Comparison of ENCODE assay signal across 8 mouse cellular contexts in the genomic region with DNA sequence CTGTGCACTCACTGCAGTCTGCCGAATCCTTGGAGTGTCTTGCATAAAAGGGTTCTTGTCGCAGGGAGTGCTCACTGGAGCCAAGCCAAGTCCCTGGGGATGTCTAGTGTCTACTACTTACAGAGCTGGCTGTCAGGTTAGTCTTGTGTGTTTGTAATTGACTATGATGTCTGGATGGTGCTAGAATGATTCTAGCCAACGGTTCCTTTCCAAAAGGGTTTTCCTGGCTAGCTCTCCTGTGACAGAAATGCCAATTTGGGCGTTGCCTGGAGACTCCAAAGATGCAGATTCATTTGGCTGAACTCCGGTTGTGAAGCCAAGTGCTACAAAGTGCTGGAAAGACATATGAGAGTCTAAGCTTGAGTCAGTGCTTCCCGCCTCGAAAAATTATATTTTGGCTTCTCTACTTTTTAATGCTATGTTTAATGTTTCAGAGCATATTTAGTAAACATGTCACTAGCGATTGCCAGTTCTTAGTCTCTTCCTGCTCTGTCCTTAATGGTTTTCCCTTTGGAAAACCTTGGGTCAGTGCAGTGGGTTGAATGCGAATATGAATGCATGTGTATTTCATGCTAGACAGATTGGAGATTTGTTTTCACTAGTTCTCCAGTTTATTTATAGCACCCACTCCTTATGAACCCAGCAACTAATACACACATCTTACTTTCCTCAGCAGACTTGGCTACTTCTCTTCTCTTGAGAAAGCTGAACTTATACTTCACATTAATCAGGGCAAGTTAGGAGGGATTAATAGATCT.
A peak's percentile ranks its signal among the peaks of the same experiment; 100 is the strongest.
DNase-seq lines count a peak whose midpoint lies in the region; ATAC-seq and TF ChIP-seq lines count a peak whose summit lies in the region.

No protein-coding gene starts in this region.

- H3K27me3 ChIP-seq in midbrain, embryonic 14.5 days (ENCODE audit: control insufficient read depth, insufficient read depth, low read length), result no peaks in the 10 kb centered on the region
- no peaks in the 10 kb centered on the region for H3K27me3 ChIP-seq in midbrain, embryonic 10.5 days (ENCODE audit: low read depth, poor library complexity, severe bottlenecking)
- H3K27me3 ChIP-seq in forebrain, embryonic 16.5 days (replicated peaks; ENCODE audit: control insufficient read depth, insufficient read depth, low read length), result no peaks in the 10 kb centered on the region
- no peaks in the 10 kb centered on the region for H3K27me3 ChIP-seq in lung, embryonic 14.5 days (ENCODE audit: insufficient read depth, low read length)
- H3K27me3 ChIP-seq in stomach, postnatal 0 days (ENCODE audit: control insufficient read depth, insufficient read depth, low read length), result no peaks in the 10 kb centered on the region

- no peak overlapping the region for H3K4me3 ChIP-seq in midbrain, embryonic 14.5 days (replicated peaks; ENCODE audit: low read depth, low read length)
- H3K4me3 ChIP-seq in midbrain, embryonic 10.5 days, result no peak overlapping the region
- H3K4me3 ChIP-seq in forebrain, embryonic 16.5 days (replicated peaks; ENCODE audit: low read length), result no peak overlapping the region
- no peak overlapping the region for H3K4me3 ChIP-seq in lung, embryonic 14.5 days (ENCODE audit: low read depth, low read length)
- no peak overlapping the region for H3K4me3 ChIP-seq in stomach, postnatal 0 days (ENCODE audit: low read depth, low read length)

- WGBS in midbrain, embryonic 14.5 days, result 74% methylated on average over 9 of the region's 9 CpGs
- WGBS in midbrain, embryonic 10.5 days, result 86% methylated on average over 9 of the region's 9 CpGs
- WGBS in forebrain, embryonic 16.5 days, result 47% methylated on average over 9 of the region's 9 CpGs
- WGBS in lung, embryonic 14.5 days, result 46% methylated on average over 9 of the region's 9 CpGs
- WGBS in stomach, postnatal 0 days, result 37% methylated on average over 9 of the region's 9 CpGs

- H3K36me3 ChIP-seq in midbrain, embryonic 14.5 days (ENCODE audit: control insufficient read depth, insufficient read depth, low read length), result no peaks in the 10 kb centered on the region
- H3K36me3 ChIP-seq in midbrain, embryonic 10.5 days, result no peaks in the 10 kb centered on the region
- no peaks in the 10 kb centered on the region for H3K36me3 ChIP-seq in forebrain, embryonic 16.5 days (ENCODE audit: control insufficient read depth, insufficient read depth)
- no peaks in the 10 kb centered on the region for H3K36me3 ChIP-seq in lung, embryonic 14.5 days (ENCODE audit: insufficient read depth)
- no peaks in the 10 kb centered on the region for H3K36me3 ChIP-seq in stomach, postnatal 0 days (ENCODE audit: control insufficient read depth, insufficient read depth, low read length)

- no peak overlapping the region for H3K4me2 ChIP-seq in midbrain, embryonic 14.5 days (ENCODE audit: low read length)
- no peak overlapping the region for H3K4me2 ChIP-seq in forebrain, embryonic 16.5 days (ENCODE audit: low read length)
- no peak overlapping the region for H3K4me2 ChIP-seq in lung, embryonic 14.5 days
- H3K4me2 ChIP-seq in stomach, postnatal 0 days (replicated peaks; ENCODE audit: low read depth), result no peak overlapping the region

- TF ChIP-seq CTCF in lung, embryonic 14.5 days (IDR thresholded peaks at IDR 0.05; ENCODE audit: low read depth), result no peak
- TF ChIP-seq CTCF in stomach, postnatal 0 days (IDR thresholded peaks at IDR 0.05; ENCODE audit: low read depth), result no peak

- no peaks in the 10 kb centered on the region for H3K9me3 ChIP-seq in midbrain, embryonic 14.5 days (ENCODE audit: control insufficient read depth, low read length)
- no peaks in the 10 kb centered on the region for H3K9me3 ChIP-seq in midbrain, embryonic 10.5 days (replicated peaks)
- no peaks in the 10 kb centered on the region for H3K9me3 ChIP-seq in forebrain, embryonic 16.5 days (ENCODE audit: control insufficient read depth, low read length)
- H3K9me3 ChIP-seq in lung, embryonic 14.5 days (ENCODE audit: low read depth, low read length), result no peaks in the 10 kb centered on the region
- H3K9me3 ChIP-seq in stomach, postnatal 0 days (ENCODE audit: control insufficient read depth, low read length), result no peaks in the 10 kb centered on the region

- H3K27ac ChIP-seq in midbrain, embryonic 14.5 days (replicated peaks; ENCODE audit: low read depth, low read length), result no peak overlapping the region
- no peak overlapping the region for H3K27ac ChIP-seq in midbrain, embryonic 10.5 days (replicated peaks)
- H3K27ac ChIP-seq in forebrain, embryonic 16.5 days (ENCODE audit: low read length), result no peak overlapping the region
- no peak overlapping the region for H3K27ac ChIP-seq in lung, embryonic 14.5 days (ENCODE audit: low read depth)
- H3K27ac ChIP-seq in stomach, postnatal 0 days (replicated peaks), result no peak overlapping the region

- peak; percentile 58; the same call in 1 of the 2 replicates for ATAC-seq in midbrain, embryonic 14.5 days (ENCODE audit: low FRiP score, low TSS enrichment)
- ATAC-seq in forebrain, embryonic 16.5 days, result peak; percentile 97
- peak; percentile 77 for ATAC-seq in lung, embryonic 14.5 days (ENCODE audit: insufficient read depth)
- peak; percentile 74; the same call in 1 of the 2 replicates for ATAC-seq in stomach, postnatal 0 days (ENCODE audit: low FRiP score, low TSS enrichment)

- H3K4me1 ChIP-seq in midbrain, embryonic 14.5 days (ENCODE audit: control insufficient read depth, insufficient read depth, low read length), result no peaks in the 10 kb centered on the region
- H3K4me1 ChIP-seq in midbrain, embryonic 10.5 days, result no peaks in the 10 kb centered on the region
- H3K4me1 ChIP-seq in forebrain, embryonic 16.5 days (replicated peaks; ENCODE audit: control insufficient read depth, insufficient read depth, low read length), result peaks cover 7% of the 10 kb centered on the region
- no peaks in the 10 kb centered on the region for H3K4me1 ChIP-seq in lung, embryonic 14.5 days (ENCODE audit: insufficient read depth)
- H3K4me1 ChIP-seq in stomach, postnatal 0 days (replicated peaks; ENCODE audit: control insufficient read depth, insufficient read depth), result no peaks in the 10 kb centered on the region

- intact Hi-C loops in heart, postnatal 36 days (cut with DNase I), result no loop called here

- peak; percentile 67 for DNase-seq in midbrain, embryonic 14.5 days
- no peak for DNase-seq in midbrain, embryonic 10.5 days (ENCODE audit: low spot score)
- peak; percentile 38 to 47 for DNase-seq in heart, postnatal 36 days
- peak; percentile 80 for DNase-seq in lung, embryonic 14.5 days
- DNase-seq in stomach, postnatal 0 days (ENCODE audit: low spot score), result peak; percentile 17
- no peak for DNase-seq in kidney, adult 9 months
- no peak for DNase-seq in thymus, postnatal 14 days

- no peak overlapping the region for H3K9ac ChIP-seq in midbrain, embryonic 14.5 days (replicated peaks; ENCODE audit: low read length)
- H3K9ac ChIP-seq in forebrain, embryonic 16.5 days (replicated peaks; ENCODE audit: low read depth, low read length), result no peak overlapping the region
- H3K9ac ChIP-seq in lung, embryonic 14.5 days, result no peak overlapping the region
- H3K9ac ChIP-seq in stomach, postnatal 0 days (ENCODE audit: low read length), result no peak overlapping the region

- no peak for TF ChIP-seq EP300 in stomach, postnatal 0 days (optimal IDR thresholded peaks at IDR 0.05)

Comparison
In these comparisons a context has a peak if more than half of its experiments do, and no peak if none do; other contexts are left out.
1. DNase-seq: peak in midbrain, embryonic 14.5 days (single experiment), heart, postnatal 36 days (2 of 2), lung, embryonic 14.5 days (single experiment) and stomach, postnatal 0 days (single experiment); none in midbrain, embryonic 10.5 days (single experiment), kidney, adult 9 months (single experiment) and thymus, postnatal 14 days (single experiment).
2. Peak in every context shown above with its lines, with median percentiles within 50 percentile points of each other: ATAC-seq.